Mouse (Mus musculus): ENCODE results near the gene Cuedc1. TPM values are rescaled to one million over a fixed set of nuclear protein-coding genes. Genes with fewer than 3 reads are reported as not detected.

Gene Cuedc1
- polyA plus RNA-seq, 1 experiment from 2014 or later, result 27.1 TPM

DNA sequence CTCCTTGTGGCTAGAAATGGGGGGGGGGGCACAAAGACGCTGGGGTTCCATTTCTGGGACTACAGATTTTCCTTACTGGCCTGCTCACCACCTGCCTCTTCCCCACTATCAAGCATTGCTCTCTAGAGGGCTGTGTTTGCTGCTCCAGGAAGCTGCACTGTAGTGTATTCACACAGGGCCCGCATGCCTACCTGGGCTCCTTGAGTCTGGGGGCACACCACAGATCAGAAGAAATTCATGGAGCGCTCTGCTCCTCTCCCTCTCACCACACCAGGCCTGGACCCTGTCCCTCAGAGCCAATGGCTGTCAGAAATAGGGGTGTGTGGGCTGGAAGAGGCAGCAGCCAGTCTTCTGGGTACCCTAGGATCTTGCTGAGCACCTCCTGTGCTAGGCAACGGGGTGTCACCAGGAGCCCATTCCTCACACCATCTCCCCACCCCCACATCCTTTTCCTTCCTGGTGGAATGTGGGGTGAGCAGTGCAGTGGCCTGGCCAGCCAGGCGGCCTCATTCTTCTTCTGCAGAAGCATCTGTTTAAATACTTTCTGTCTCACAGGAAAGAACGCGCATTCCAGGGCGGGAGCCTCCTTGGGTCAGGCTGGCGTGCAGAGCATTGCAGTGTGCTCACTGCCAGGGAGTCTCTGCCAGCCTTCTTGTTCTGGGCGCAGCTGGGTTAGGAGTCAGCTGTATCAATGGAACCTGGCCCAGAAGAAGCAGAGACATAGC is 74.9 kb downstream of the Cuedc1 start:
- H3K4me1 ChIP-seq (replicated peaks), result peaks cover 74% of the 10 kb centered on the region

DNA sequence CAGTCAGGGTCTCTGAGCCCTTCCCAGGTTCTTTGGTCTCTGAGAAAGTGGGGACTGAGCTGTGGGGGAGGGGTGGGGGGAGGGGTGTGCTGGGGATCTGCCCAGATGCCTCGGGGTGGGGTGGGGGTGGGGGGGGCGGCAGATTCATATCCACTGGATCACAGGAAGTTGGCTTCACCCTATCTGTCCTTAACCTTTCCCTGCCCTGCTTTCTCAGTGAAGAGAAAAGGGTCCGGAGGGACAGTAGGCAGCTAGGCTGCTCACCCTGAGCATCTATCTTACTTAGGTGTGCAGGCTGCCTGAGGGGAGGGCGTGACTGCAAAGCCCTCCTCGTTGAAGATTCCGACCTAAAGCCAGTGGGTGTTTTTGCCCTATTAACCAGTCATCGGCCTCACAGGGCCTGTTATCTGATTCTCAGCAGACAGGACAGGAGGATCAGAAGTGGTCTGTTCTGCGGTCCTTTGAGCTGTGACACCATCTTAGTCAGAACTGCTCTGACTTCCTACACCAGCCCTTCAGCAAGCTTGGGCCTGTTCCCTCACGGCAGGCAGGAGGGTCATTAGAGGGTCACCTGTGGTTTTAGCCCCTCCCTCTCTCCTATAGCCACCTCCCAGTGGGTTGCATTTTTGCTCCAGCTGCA is 75.6 kb downstream of the Cuedc1 start:
- 22% methylated on average over 9 of the region's 9 CpGs for WGBS
- Histone ChIP-seq H3K27me3 (ENCODE audit: insufficient read depth, poor library complexity, severe bottlenecking) (peaks cover 34% of the 10 kb centered on the region), H3K36me3 (peaks cover 40% of the 10 kb centered on the region), H3K9me3 (no peaks in the 10 kb centered on the region), H3K4me1 (replicated peaks) (peaks cover 74% of the 10 kb centered on the region), H3K27ac (peak overlapping the region; percentile 81), H3K4me3 (peak overlapping the region; percentile 22; the same call in 1 of the 2 replicates)
- no peak for DNase-seq (ENCODE audit: low spot score)

More for the DNA sequence above, 74.9 kb downstream of the Cuedc1 start:
- peak overlapping the region; percentile 81 for H3K27ac ChIP-seq
- DNase-seq (ENCODE audit: low spot score), result peak; percentile 59
- H3K9me3 ChIP-seq, result no peaks in the 10 kb centered on the region
- H3K27me3 ChIP-seq (ENCODE audit: insufficient read depth, poor library complexity, severe bottlenecking), result peaks cover 40% of the 10 kb centered on the region
- H3K4me3 ChIP-seq, result peak overlapping the region; percentile 22; the same call in 1 of the 2 replicates
- 22% methylated on average over 10 of the region's 10 CpGs for WGBS
- peaks cover 33% of the 10 kb centered on the region for H3K36me3 ChIP-seq

DNA sequence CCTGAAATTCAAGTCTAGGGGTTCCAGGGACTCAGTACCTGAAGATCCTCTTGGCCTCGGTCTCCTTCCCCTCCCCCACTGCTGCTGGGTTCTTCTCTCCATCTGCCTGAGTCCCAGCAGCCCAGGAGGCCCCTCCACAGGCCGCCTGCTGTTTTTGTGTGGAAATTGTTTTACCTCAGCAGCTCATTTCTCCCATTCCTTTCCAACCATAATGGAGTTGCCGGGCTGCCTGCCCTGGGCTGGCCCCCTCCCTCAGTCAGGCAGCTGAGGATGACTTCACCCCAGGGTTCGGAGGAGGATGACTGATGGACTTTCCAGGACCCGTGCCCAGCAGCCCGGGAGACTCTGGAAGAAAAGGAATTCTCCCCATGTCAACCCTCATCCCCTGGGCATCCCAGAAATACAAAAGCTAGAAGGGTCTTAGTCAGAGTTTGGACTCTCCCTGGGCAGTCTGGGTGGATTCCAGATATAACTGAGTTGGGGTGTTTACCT is 82.7 kb downstream of the Cuedc1 start:
- Histone ChIP-seq H3K4me3 (peak overlapping the region; percentile 21), H3K9me3 (no peaks in the 10 kb centered on the region), H3K4me1 (replicated peaks) (peaks cover 66% of the 10 kb centered on the region), H3K27me3 (ENCODE audit: insufficient read depth, poor library complexity, severe bottlenecking) (peaks cover 4% of the 10 kb centered on the region; the same call in 1 of the 2 replicates), H3K36me3 (peaks cover 56% of the 10 kb centered on the region), H3K27ac (peak overlapping the region; percentile 85)
- no peak for DNase-seq (ENCODE audit: low spot score)
- 16% methylated on average over 6 of the region's 6 CpGs for WGBS

DNA sequence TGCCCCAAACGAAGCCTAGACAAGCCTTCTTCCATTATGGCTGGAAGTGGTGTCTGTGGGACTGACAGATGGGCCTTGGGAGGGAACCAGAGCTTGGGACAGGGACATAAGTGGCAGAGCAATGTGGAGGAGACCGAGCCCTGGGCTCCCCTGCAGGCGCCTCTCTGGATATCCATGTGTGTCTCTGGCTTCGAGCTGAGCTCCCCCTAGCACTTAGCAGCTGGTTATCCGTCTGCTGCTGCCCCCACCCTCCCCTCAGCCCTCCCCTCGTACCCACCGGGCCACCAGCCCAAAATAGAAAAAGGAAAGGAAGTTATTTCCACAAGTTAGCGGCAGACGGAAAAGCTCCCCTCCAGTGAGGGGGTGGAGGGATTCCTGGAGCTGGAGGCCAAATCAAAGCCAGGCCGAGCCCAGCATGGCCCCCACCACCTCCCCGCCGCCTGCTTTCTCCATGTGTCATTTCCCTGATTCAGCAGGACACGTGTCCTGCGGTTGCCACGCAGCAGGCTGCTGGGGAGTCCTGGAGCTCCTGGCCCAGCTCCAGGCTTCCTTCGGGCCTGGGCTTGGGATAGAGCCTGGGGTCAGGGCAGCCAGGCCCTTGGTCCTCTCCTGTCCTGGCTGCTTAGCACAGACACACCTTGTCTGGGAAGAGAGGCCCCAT is 83.2 kb downstream of the Cuedc1 start:
- DNase-seq (ENCODE audit: low spot score), result peak; percentile 62

DNA sequence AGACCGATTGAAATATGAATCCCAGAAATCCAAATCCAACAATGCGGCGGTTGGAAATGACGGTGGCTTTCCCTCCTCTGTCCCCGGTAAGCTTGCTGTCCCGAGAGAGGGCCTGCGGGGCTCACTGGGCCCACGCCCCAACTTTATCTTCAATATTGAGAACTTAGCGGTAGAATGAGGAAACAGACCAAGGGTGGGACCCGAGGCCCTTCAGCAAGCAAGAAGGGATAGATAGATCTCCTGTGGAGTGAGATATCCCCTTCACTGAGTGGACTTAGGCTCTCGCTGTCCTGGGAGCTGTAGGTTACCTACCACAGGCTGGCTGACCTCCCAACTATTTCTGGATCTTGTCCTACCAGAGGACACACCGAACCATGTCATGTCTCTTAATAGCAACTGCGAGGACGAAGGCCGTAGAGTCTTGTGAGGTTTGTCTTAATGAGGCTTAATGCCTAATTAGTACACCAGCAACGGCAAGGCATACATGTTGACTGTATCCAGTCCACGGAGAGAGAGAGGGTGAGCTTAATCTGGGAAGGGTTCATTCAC is 86.8 kb downstream of the Cuedc1 start:
- no peak for DNase-seq (ENCODE audit: low spot score)
- H3K27ac ChIP-seq, result no peak overlapping the region
- peaks cover 34% of the 10 kb centered on the region for H3K36me3 ChIP-seq
- H3K4me1 ChIP-seq (replicated peaks), result peaks cover 72% of the 10 kb centered on the region
- 92% methylated on average over 17 of the region's 17 CpGs for WGBS
- peaks cover 17% of the 10 kb centered on the region for H3K27me3 ChIP-seq (ENCODE audit: insufficient read depth, poor library complexity, severe bottlenecking)
- no peaks in the 10 kb centered on the region for H3K9me3 ChIP-seq
- no peak overlapping the region for H3K4me3 ChIP-seq

More for the DNA sequence above, 83.2 kb downstream of the Cuedc1 start:
- no peaks in the 10 kb centered on the region for H3K9me3 ChIP-seq
- H3K4me1 ChIP-seq (replicated peaks), result peaks cover 71% of the 10 kb centered on the region
- peaks cover 53% of the 10 kb centered on the region for H3K36me3 ChIP-seq
- H3K27me3 ChIP-seq (ENCODE audit: insufficient read depth, poor library complexity, severe bottlenecking), result peaks cover 6% of the 10 kb centered on the region
- 12% methylated on average over 16 of the region's 16 CpGs for WGBS
- peak overlapping the region; percentile 85 for H3K27ac ChIP-seq
- peak overlapping the region; percentile 21; the same call in 1 of the 2 replicates for H3K4me3 ChIP-seq

DNA sequence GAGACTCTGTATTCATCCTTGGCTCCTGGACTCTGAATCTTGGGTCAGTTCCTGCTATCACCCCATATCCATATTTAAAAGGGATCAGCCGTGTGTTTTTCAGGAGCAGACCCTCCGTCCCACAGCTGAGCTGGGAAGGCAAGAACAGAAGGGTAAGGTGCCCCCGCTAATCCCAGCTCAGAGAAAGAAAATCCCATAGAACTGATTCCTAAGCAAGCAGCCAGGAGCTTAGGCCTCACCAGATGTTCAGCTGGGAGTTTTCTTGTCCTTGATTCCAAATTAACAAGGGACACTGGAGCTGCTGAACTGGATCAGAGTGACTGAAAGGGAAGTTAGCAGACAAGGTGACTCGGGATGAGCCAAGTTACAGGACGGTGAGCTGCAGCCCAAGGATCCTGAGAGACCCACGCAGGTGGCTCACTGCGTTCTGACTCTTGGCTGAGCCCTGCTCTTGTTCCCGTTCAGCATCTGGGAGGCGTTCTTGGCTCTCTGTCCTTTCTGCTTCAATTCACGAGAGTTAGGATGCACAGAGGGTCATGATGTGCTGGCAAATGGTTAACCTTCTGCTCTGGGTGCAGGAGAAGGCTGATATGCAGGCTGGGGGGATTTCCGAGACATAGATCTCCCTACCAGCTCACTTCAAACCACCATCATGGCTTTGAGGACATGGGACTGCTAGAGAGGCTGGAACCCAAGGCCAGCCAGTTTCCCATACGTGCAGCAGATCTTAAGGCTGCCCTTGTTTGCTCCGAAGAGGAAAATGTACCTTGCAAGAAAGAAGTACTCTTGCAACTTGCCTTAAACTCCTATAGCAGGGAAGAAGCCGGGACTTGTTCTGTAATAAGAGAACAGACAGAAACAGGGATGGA is 88.5 kb downstream of the Cuedc1 start:
- peaks cover 57% of the 10 kb centered on the region for H3K4me1 ChIP-seq (replicated peaks)
- DNase-seq (ENCODE audit: low spot score), result no peak
- peaks cover 42% of the 10 kb centered on the region for H3K36me3 ChIP-seq

DNA sequence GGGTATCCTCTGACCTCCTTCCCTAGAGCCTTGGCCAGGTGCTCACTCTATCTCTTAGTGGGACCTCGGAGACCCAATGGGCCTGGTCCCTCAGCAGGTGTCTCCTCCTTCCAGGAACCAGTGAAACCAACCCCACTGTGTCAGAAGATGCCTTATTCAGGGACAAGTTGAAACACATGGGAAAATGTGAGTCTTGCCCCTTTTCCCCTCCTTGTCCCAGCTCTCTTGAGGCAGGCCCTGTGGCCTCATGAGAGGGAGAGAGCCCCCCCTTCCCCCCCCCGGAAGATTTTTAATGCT is 89.0 kb downstream of the Cuedc1 start:
- Histone ChIP-seq H3K36me3 (peaks cover 47% of the 10 kb centered on the region), H3K4me3 (peak overlapping the region; percentile 35; the same call in 1 of the 2 replicates), H3K9me3 (no peaks in the 10 kb centered on the region), H3K27ac (peak overlapping the region; percentile 78), H3K4me1 (replicated peaks) (peaks cover 56% of the 10 kb centered on the region), H3K27me3 (ENCODE audit: insufficient read depth, poor library complexity, severe bottlenecking) (peaks cover 35% of the 10 kb centered on the region)
- DNase-seq (ENCODE audit: low spot score), result no peak
- 43% methylated on average over 2 of the region's 2 CpGs for WGBS

More for the DNA sequence above, 88.5 kb downstream of the Cuedc1 start:
- WGBS, result 79% methylated on average over 14 of the region's 14 CpGs
- Histone ChIP-seq H3K9me3 (no peaks in the 10 kb centered on the region), H3K27me3 (ENCODE audit: insufficient read depth, poor library complexity, severe bottlenecking) (peaks cover 29% of the 10 kb centered on the region), H3K27ac (peak overlapping the region; percentile 78), H3K4me3 (no peak overlapping the region)

DNA sequence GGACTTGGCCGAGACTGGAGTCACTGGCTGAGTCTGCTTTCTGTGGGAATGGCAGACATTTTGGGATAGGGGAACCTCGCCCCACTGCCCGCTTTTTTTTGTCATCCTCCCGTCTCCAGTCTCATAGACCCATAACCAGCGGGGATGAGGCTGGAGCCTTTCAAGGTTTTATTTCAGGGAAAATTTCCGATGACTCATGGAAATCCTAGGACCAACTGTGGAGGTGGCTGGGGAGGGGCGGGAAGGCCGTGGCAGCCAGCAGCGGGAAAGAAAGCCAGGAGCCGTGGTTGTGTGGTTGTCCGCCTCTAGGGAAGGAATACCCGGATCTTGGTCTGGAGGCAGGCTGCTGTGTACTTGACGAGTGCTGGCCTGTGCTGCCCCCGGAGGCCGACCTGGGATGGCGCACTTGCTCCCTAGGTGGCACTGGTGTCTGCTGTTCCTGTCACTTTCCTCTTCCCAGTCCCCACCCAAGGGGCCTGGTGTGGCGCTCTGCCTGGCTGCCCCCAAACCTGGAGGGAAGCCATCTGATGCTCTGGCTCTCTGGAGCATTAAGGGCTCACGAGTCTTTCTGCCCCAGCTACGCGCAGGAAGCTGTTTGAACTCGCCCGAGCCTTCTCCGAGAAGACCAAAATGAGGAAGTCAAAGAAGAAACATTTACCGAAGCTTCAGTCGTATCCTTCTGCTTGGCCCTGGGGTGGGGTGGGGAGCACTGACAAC is 89.7 kb downstream of the Cuedc1 start:
- WGBS, result 14% methylated on average over 25 of the region's 25 CpGs

DNA sequence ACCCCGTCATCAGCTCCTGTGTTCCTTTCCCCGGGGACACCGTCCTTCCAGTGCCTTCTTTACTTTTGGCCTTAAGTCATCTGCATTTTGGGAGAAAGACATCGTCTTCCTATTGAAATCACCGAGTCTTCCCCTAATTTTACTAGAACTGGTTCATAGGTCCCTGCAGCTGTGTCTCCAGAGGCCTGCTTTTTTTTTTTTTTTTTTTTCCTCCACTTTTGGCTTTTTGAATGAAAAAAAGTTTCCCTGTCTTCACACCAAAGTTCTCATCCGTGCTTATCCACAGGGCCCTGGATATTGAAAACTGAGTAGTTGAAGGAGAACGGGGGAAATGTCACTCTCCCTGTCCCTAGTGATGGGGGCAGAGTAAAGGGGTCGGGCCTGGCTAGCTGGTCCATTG is 90.4 kb downstream of the Cuedc1 start:
- WGBS, result 55% methylated on average over 8 of the region's 8 CpGs
- no peaks in the 10 kb centered on the region for H3K9me3 ChIP-seq
- H3K27me3 ChIP-seq (ENCODE audit: insufficient read depth, poor library complexity, severe bottlenecking), result peaks cover 46% of the 10 kb centered on the region
- DNase-seq (ENCODE audit: low spot score), result no peak
- peaks cover 37% of the 10 kb centered on the region for H3K36me3 ChIP-seq
- H3K4me1 ChIP-seq (replicated peaks), result peaks cover 56% of the 10 kb centered on the region
- peak overlapping the region; percentile 35; the same call in 1 of the 2 replicates for H3K4me3 ChIP-seq
- H3K27ac ChIP-seq, result peak overlapping the region; percentile 78

More for the DNA sequence above, 89.7 kb downstream of the Cuedc1 start:
- Histone ChIP-seq H3K9me3 (no peaks in the 10 kb centered on the region), H3K4me1 (replicated peaks) (peaks cover 56% of the 10 kb centered on the region), H3K4me3 (peak overlapping the region; percentile 35), H3K27ac (peak overlapping the region; percentile 78), H3K36me3 (peaks cover 43% of the 10 kb centered on the region), H3K27me3 (ENCODE audit: insufficient read depth, poor library complexity, severe bottlenecking) (peaks cover 42% of the 10 kb centered on the region)
- DNase-seq (ENCODE audit: low spot score), result peak; percentile 87

DNA sequence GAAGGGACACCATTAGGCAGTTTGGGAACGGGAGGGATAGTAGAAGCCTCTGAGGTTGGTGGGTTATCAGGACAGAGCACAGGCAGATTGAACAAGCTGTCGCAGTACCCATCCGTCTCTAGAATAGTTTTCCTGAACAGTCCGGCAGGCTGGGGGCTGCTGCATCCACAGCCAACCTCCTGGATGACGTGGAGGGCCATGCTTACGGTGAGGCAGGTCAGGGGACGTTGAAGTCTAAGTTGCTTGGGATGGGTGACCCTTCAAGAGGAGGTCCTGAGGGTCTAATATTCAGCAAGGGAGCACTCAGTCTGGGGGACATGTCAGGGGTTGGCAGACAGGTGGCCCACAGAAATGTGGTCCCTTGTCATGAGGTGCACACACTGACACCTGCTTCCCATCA is 90.8 kb downstream of the Cuedc1 start:
- no peak for DNase-seq (ENCODE audit: low spot score)
- Histone ChIP-seq H3K27ac (no peak overlapping the region), H3K9me3 (no peaks in the 10 kb centered on the region), H3K27me3 (ENCODE audit: insufficient read depth, poor library complexity, severe bottlenecking) (peaks cover 49% of the 10 kb centered on the region), H3K4me3 (no peak overlapping the region), H3K36me3 (peaks cover 32% of the 10 kb centered on the region), H3K4me1 (replicated peaks) (peaks cover 56% of the 10 kb centered on the region)
- WGBS, result 90% methylated on average over 7 of the region's 7 CpGs

DNA sequence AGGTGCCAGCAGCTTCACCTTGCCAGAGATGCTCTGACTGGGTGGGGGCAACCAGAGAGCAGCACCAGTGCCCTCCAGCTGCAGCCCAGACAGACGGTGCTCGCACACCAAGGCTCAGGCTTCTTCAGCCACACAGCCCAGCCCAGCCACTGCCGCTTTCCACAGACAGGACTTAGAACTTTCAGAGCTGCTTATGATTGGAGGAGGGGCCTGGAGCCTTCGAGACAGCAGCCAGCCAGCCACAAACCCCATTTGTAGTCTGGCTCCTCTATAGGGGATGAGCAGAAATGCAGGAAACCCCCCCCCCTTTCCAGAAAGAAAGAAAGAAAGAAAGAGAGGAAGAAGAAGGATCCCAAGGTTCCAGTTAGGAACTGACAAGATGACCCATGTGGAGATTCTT is 94.7 kb downstream of the Cuedc1 start:
- Histone ChIP-seq H3K27me3 (ENCODE audit: insufficient read depth, poor library complexity, severe bottlenecking) (peaks cover 68% of the 10 kb centered on the region), H3K4me3 (0 out of 2 replicates have a peak overlapping the region, but pooled peaks have one; percentile 36), H3K4me1 (replicated peaks) (peaks cover 44% of the 10 kb centered on the region), H3K9me3 (no peaks in the 10 kb centered on the region), H3K27ac (peak overlapping the region; percentile 40; the same call in 1 of the 2 replicates), H3K36me3 (peaks cover 17% of the 10 kb centered on the region)
- DNase-seq (ENCODE audit: low spot score), result peak; percentile 46
- 16% methylated on average over 4 of the region's 4 CpGs for WGBS

All from hindbrain, embryonic 10.5 days (tissue).